ENCODE assay signal across 8 mouse cellular contexts in the genomic region with DNA sequence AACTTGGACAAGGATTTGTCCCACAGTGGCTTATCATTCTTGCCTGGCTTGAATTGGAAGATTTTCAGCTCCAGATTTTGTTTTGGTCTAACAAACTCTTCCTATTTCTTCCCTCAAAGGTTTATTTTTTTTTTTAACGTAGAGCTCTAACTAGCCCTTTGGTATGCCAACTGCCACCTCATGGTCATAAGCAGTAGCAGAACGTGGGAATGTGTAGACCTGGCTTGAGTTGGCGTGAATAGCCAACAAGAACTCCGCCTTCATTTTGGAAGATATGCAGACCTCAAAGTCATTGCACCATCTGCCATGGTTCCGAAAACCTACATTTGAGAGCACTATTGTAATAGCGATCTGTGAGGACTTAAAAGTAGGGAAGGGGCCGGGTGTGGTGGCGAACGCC. TPM values are rescaled to one million over a fixed set of nuclear protein-coding genes. Genes with fewer than 3 reads are reported as not detected.
DNase-seq lines count a peak whose midpoint lies in the region; ATAC-seq and TF ChIP-seq lines count a peak whose summit lies in the region.

No protein-coding gene starts in this region.

- H3K27me3 ChIP-seq in heart, embryonic 10.5 days (ENCODE audit: insufficient read depth, poor library complexity, severe bottlenecking), result no peaks in the 10 kb centered on the region
- no peaks in the 10 kb centered on the region for H3K27me3 ChIP-seq in ES-Bruce4 (ENCODE audit: control insufficient read depth, insufficient read depth, low read length, poor library complexity, severe bottlenecking)
- H3K27me3 ChIP-seq in forebrain, postnatal 0 days (ENCODE audit: insufficient read depth, low read length), result no peaks in the 10 kb centered on the region

- DNase-seq in heart, embryonic 10.5 days (ENCODE audit: low spot score), result no peak
- DNase-seq in heart, postnatal 25 days (ENCODE audit: low spot score), result no peak
- no peak for DNase-seq in forebrain, postnatal 0 days
- no peak for DNase-seq in left cerebral cortex, postnatal 36 days (ENCODE audit: low spot score in 2 of 2)
- DNase-seq in gastrocnemius, postnatal 25 days, result no peak

- TF ChIP-seq CTCF in ES-Bruce4 (IDR thresholded peaks at IDR 0.05; ENCODE audit: low read depth, low read length), result no peak
- TF ChIP-seq CTCF in forebrain, postnatal 0 days (IDR thresholded peaks at IDR 0.05; ENCODE audit: low read depth), result no peak

- peak overlapping the region; percentile 61 for H3K9ac ChIP-seq in ES-Bruce4 (ENCODE audit: low read depth, poor library complexity, severe bottlenecking)
- 0 out of 2 replicates have a peak overlapping the region, but pooled peaks have one; percentile 89 for H3K9ac ChIP-seq in forebrain, postnatal 0 days

- peak overlapping the region; percentile 94 for H3K4me3 ChIP-seq in heart, embryonic 10.5 days
- H3K4me3 ChIP-seq in ES-Bruce4 (ENCODE audit: low read depth, low read length), result peak overlapping the region; percentile 88
- H3K4me3 ChIP-seq in forebrain, postnatal 0 days (ENCODE audit: low read depth, low read length), result peak overlapping the region; percentile 62
- H3K4me3 ChIP-seq in macrophage (ENCODE audit: inconsistent target), result peak overlapping the region; percentile 94

- H3K27ac ChIP-seq in heart, embryonic 10.5 days, result no peak overlapping the region
- no peak overlapping the region for H3K27ac ChIP-seq in ES-Bruce4 (ENCODE audit: insufficient read depth, low read length)
- H3K27ac ChIP-seq in forebrain, postnatal 0 days (ENCODE audit: low read depth, low read length), result no peak overlapping the region
- 0 out of 2 replicates have a peak overlapping the region, but pooled peaks have one; percentile 49 for H3K27ac ChIP-seq in macrophage

- WGBS in heart, embryonic 10.5 days, result 50% methylated on average over 9 of the region's 9 CpGs
- 59% methylated on average over 9 of the region's 9 CpGs for WGBS in forebrain, postnatal 0 days
- 47% methylated on average over 8 of the region's 9 CpGs for whole genome bisulfite sequencing in macrophage (ENCODE audit: missing documents)

- TF ChIP-seq EP300 in ES-Bruce4 (IDR thresholded peaks at IDR 0.05; ENCODE audit: insufficient read depth, low read depth, low read length), result no peak

- H3K36me3 ChIP-seq in heart, embryonic 10.5 days, result peaks cover 28% of the 10 kb centered on the region
- H3K36me3 ChIP-seq in ES-Bruce4 (ENCODE audit: control insufficient read depth, insufficient read depth, low read length, poor library complexity, severe bottlenecking), result peaks cover 4% of the 10 kb centered on the region
- H3K36me3 ChIP-seq in forebrain, postnatal 0 days (ENCODE audit: insufficient read depth), result peaks cover 21% of the 10 kb centered on the region
- peaks cover 22% of the 10 kb centered on the region; the same call in 1 of the 2 replicates for H3K36me3 ChIP-seq in macrophage (ENCODE audit: inconsistent target)

- ATAC-seq in forebrain, postnatal 0 days, result no peak
- ATAC-seq in activated CD4-positive, CD25-positive, alpha-beta regulatory T cell, adult 4 months, result no peak

- H3K4me2 ChIP-seq in forebrain, postnatal 0 days (ENCODE audit: low read depth), result peak overlapping the region; percentile 68

- intact Hi-C loops in heart, postnatal 25 days (cut with DNase I), result loop anchor here (5.0 kb wide), 2 partner anchors 59 to 74 kb away; partner anchors contain the start of genes Anapc2, Ssna1 and Tmem203
- intact Hi-C loops in left cerebral cortex, postnatal 36 days (cut with DNase I), result loop anchor here (5.0 kb wide), 1 partner anchor 59 kb away; the partner anchor contains the start of genes Anapc2 and Ssna1

- TF ChIP-seq POLR2A in ES-Bruce4 (IDR thresholded peaks at IDR 0.05; ENCODE audit: insufficient read depth, low read length), result no peak

- H3K9me3 ChIP-seq in heart, embryonic 10.5 days, result no peaks in the 10 kb centered on the region
- H3K9me3 ChIP-seq in ES-Bruce4 (replicated peaks; ENCODE audit: control insufficient read depth, insufficient read depth, low read length, poor library complexity, severe bottlenecking), result no peaks in the 10 kb centered on the region
- no peaks in the 10 kb centered on the region for H3K9me3 ChIP-seq in forebrain, postnatal 0 days (ENCODE audit: low read length)

- peaks cover 14% of the 10 kb centered on the region for H3K4me1 ChIP-seq in heart, embryonic 10.5 days
- no peaks in the 10 kb centered on the region for H3K4me1 ChIP-seq in ES-Bruce4 (ENCODE audit: control insufficient read depth, insufficient read depth, low read length)
- H3K4me1 ChIP-seq in forebrain, postnatal 0 days (ENCODE audit: insufficient read depth), result peaks cover 9% of the 10 kb centered on the region

- peaks cover 23% of the 10 kb centered on the region for H3K79me2 ChIP-seq in macrophage (ENCODE audit: inconsistent target)

RNA-seq across cellular contexts. Expression of gene Man1b1, which starts 0.7 kb away (rescaled TPM):
- 31.7 and 52.3 TPM in 2 replicates for polyA plus RNA-seq in heart, embryonic 10.5 days (2016; fragmentation: Nextera tagmentation; extraction: Ambion mirVana)
- total RNA-seq in heart, postnatal 25 days (2021), result 10 to 100 TPM; 18.0 to 20.9 TPM
- polyA plus RNA-seq in ES-Bruce4 (2011; ENCODE audit: insufficient read depth, insufficient read length, low read depth, missing spikeins) (45.6 and 57.3 TPM in 2 replicates), macrophage (2018) (36.0 to 43.5 TPM (median 43.4 TPM) in 3 replicates)
- 54.0 and 66.1 TPM in 2 replicates for total RNA-seq in forebrain, postnatal 0 days (2014; rRNA removed)
- polyA plus RNA-seq in forebrain, postnatal 0 days (2015; fragmentation: Nextera tagmentation; extraction: Ambion mirVana), result 35.5 and 43.8 TPM in 2 replicates
- total RNA-seq in macrophage (2018; cell fraction: chromatin; rRNA removed), result 10 to 100 TPM; 23.3 to 76.9 (median 48.7) TPM
- 10 to 100 TPM; 28.2 to 49.8 (median 39.9) TPM for total RNA-seq in macrophage (2018; cell fraction: cytosol; rRNA removed)
- total RNA-seq in macrophage (2018; cell fraction: nucleus; rRNA removed), result 10 to 100 TPM; 35.6 to 72.3 (median 52.7) TPM
- 10 to 100 TPM; 19.7 to 23.2 TPM for polyA plus RNA-seq in activated CD4-positive, CD25-positive, alpha-beta regulatory T cell, adult 4 months (2017; shearing (Covaris generic))
- total RNA-seq in left cerebral cortex, postnatal 36 days (2021), result 10 to 100 TPM; 57.0 to 63.7 TPM
- 10 to 100 TPM; 11.9 to 15.4 TPM for total RNA-seq in gastrocnemius, postnatal 25 days (2021)

RNA-seq across cellular contexts. Expression of gene Grin1, which starts 12.5 kb away (rescaled TPM):
- polyA plus RNA-seq in heart, embryonic 10.5 days (2016; fragmentation: Nextera tagmentation; extraction: Ambion mirVana), result 0.93 TPM in 1 of 2 replicates, not detected in the other
- total RNA-seq in heart, postnatal 25 days (2021), result not detected
- 2.7 and 4.2 TPM in 2 replicates for polyA plus RNA-seq in ES-Bruce4 (2011; ENCODE audit: insufficient read depth, insufficient read length, low read depth, missing spikeins)
- total RNA-seq in forebrain, postnatal 0 days (2014; rRNA removed), result 77.3 and 88.5 TPM in 2 replicates
- 46.9 and 58.2 TPM in 2 replicates for polyA plus RNA-seq in forebrain, postnatal 0 days (2015; fragmentation: Nextera tagmentation; extraction: Ambion mirVana)
- under 1 TPM in 3 of 26 experiments, not detected in 23; 0.29 to 0.69 (median 0.38) TPM for total RNA-seq in macrophage (2018; cell fraction: chromatin; rRNA removed)
- under 1 TPM in 1 of 26 experiments, not detected in 25; 0.15 TPM for total RNA-seq in macrophage (2018; cell fraction: cytosol; rRNA removed)
- not detected for total RNA-seq in macrophage (2018; cell fraction: nucleus; rRNA removed)
- polyA plus RNA-seq in macrophage (2018), result not detected in 3 replicates
- not detected for polyA plus RNA-seq in activated CD4-positive, CD25-positive, alpha-beta regulatory T cell, adult 4 months (2017; shearing (Covaris generic))
- 100 to 1,000 TPM; 451 to 471 TPM for total RNA-seq in left cerebral cortex, postnatal 36 days (2021)
- total RNA-seq in gastrocnemius, postnatal 25 days (2021), result under 1 TPM in 1 of 2 experiments, not detected in 1; 0.08 TPM

RNA-seq across cellular contexts. Expression of gene Dpp7, which starts 24.7 kb away (rescaled TPM):
- 12.9 and 19.1 TPM in 2 replicates for polyA plus RNA-seq in heart, embryonic 10.5 days (2016; fragmentation: Nextera tagmentation; extraction: Ambion mirVana)
- total RNA-seq in heart, postnatal 25 days (2021), result 1 to 10 TPM; 3.0 to 3.4 TPM
- polyA plus RNA-seq in ES-Bruce4 (2011; ENCODE audit: insufficient read depth, insufficient read length, low read depth, missing spikeins) (27.8 and 29.4 TPM in 2 replicates), macrophage (2018) (101 to 192 TPM (median 107 TPM) in 3 replicates)
- total RNA-seq in forebrain, postnatal 0 days (2014; rRNA removed), result 17.4 and 21.7 TPM in 2 replicates
- polyA plus RNA-seq in forebrain, postnatal 0 days (2015; fragmentation: Nextera tagmentation; extraction: Ambion mirVana), result 15.3 and 19.8 TPM in 2 replicates
- total RNA-seq in macrophage (2018; cell fraction: chromatin; rRNA removed), result 100 to 1,000 TPM in 21 of 26 experiments, 10 to 100 TPM in 5; 80.5 to 340 (median 152) TPM
- 100 to 1,000 TPM in 12 of 26 experiments, 10 to 100 TPM in 14; 67.2 to 160 (median 93.4) TPM for total RNA-seq in macrophage (2018; cell fraction: cytosol; rRNA removed)
- total RNA-seq in macrophage (2018; cell fraction: nucleus; rRNA removed), result 100 to 1,000 TPM; 104 to 338 (median 159) TPM
- 10 to 100 TPM; 10.3 to 13.9 TPM for polyA plus RNA-seq in activated CD4-positive, CD25-positive, alpha-beta regulatory T cell, adult 4 months (2017; shearing (Covaris generic))
- total RNA-seq in left cerebral cortex, postnatal 36 days (2021), result 10 to 100 TPM; 27.1 to 34.1 TPM
- total RNA-seq in gastrocnemius, postnatal 25 days (2021), result 10 to 100 TPM; 10.1 to 10.4 TPM

RNA-seq across cellular contexts. Expression of gene Uap1l1, which starts 34.0 kb away (rescaled TPM):
- 9.5 and 12.7 TPM in 2 replicates for polyA plus RNA-seq in heart, embryonic 10.5 days (2016; fragmentation: Nextera tagmentation; extraction: Ambion mirVana)
- total RNA-seq in heart, postnatal 25 days (2021), result 1 to 10 TPM; 4.0 to 6.1 TPM
- 49.8 and 51.1 TPM in 2 replicates for polyA plus RNA-seq in ES-Bruce4 (2011; ENCODE audit: insufficient read depth, insufficient read length, low read depth, missing spikeins)
- total RNA-seq in forebrain, postnatal 0 days (2014; rRNA removed), result 4.1 and 5.2 TPM in 2 replicates
- polyA plus RNA-seq in forebrain, postnatal 0 days (2015; fragmentation: Nextera tagmentation; extraction: Ambion mirVana), result 10.4 and 11.9 TPM in 2 replicates
- total RNA-seq in macrophage (2018; cell fraction: chromatin; rRNA removed), result 100 to 1,000 TPM in 17 of 26 experiments, 10 to 100 TPM in 9; 48.0 to 345 (median 127) TPM
- total RNA-seq in macrophage (2018; cell fraction: cytosol; rRNA removed), result 100 to 1,000 TPM; 115 to 202 (median 152) TPM
- 100 to 1,000 TPM in 23 of 26 experiments, 10 to 100 TPM in 3; 84.1 to 302 (median 139) TPM for total RNA-seq in macrophage (2018; cell fraction: nucleus; rRNA removed)
- 55.8 to 128 TPM (median 119 TPM) in 3 replicates for polyA plus RNA-seq in macrophage (2018)
- polyA plus RNA-seq in activated CD4-positive, CD25-positive, alpha-beta regulatory T cell, adult 4 months (2017; shearing (Covaris generic)), result 10 to 100 TPM; 13.3 to 15.0 TPM
- 10 to 100 TPM; 17.0 to 20.8 TPM for total RNA-seq in left cerebral cortex, postnatal 36 days (2021)
- 1 to 10 TPM; 2.8 to 4.6 TPM for total RNA-seq in gastrocnemius, postnatal 25 days (2021)

RNA-seq across cellular contexts. Expression of gene Sapcd2, which starts 40.7 kb away (rescaled TPM):
- polyA plus RNA-seq in heart, embryonic 10.5 days (2016; fragmentation: Nextera tagmentation; extraction: Ambion mirVana), result 26.8 and 31.8 TPM in 2 replicates
- under 1 TPM; 0.16 to 0.50 TPM for total RNA-seq in heart, postnatal 25 days (2021)
- 19.2 and 22.4 TPM in 2 replicates for polyA plus RNA-seq in ES-Bruce4 (2011; ENCODE audit: insufficient read depth, insufficient read length, low read depth, missing spikeins)
- total RNA-seq in forebrain, postnatal 0 days (2014; rRNA removed), result 13.2 and 13.9 TPM in 2 replicates
- 9.5 and 12.7 TPM in 2 replicates for polyA plus RNA-seq in forebrain, postnatal 0 days (2015; fragmentation: Nextera tagmentation; extraction: Ambion mirVana)
- 1 to 10 TPM in 5 of 26 experiments, under 1 TPM in 3, not detected in 18; 0.45 to 7.4 (median 1.5) TPM for total RNA-seq in macrophage (2018; cell fraction: chromatin; rRNA removed)
- total RNA-seq in macrophage (2018; cell fraction: cytosol; rRNA removed), result under 1 TPM in 13 of 26 experiments, not detected in 13; 0.09 to 0.47 (median 0.22) TPM
- 1 to 10 TPM in 4 of 26 experiments, under 1 TPM in 4, not detected in 18; 0.24 to 3.3 (median 1.0) TPM for total RNA-seq in macrophage (2018; cell fraction: nucleus; rRNA removed)
- polyA plus RNA-seq in macrophage (2018), result 0.13 to 0.73 TPM in 2 of 3 replicates, not detected in the other
- 1 to 10 TPM; 1.8 to 2.6 TPM for polyA plus RNA-seq in activated CD4-positive, CD25-positive, alpha-beta regulatory T cell, adult 4 months (2017; shearing (Covaris generic))
- 1 to 10 TPM; 2.7 to 4.1 TPM for total RNA-seq in left cerebral cortex, postnatal 36 days (2021)
- under 1 TPM; 0.19 to 0.33 TPM for total RNA-seq in gastrocnemius, postnatal 25 days (2021)
